Mouse (Mus musculus) gastrocnemius, adult 18-20 months (tissue): ENCODE measurements around the gene Cela3a. TPM values are rescaled to one million over a fixed set of nuclear protein-coding genes. Genes with fewer than 3 reads are reported as not detected.
"Not testable (repeated sequence)": the region's sequence is repeated elsewhere in the genome, so short reads cannot be mapped to it uniquely, and the experiment has no call there.

Source experiments
- DNase-seq: peaks from one replicate; pipeline ENCODE4 v3.0.0; 2021; ENCODE audit warnings: low spot score
- long read RNA-seq, 2 experiments: library from polyadenylated mRNA; stranded (forward); transcript quantifications; one replicate each; pipeline ENCODE4 v2.0.0; 2021
- total RNA-seq, 2 experiments: library from RNA; stranded (reverse); gene quantifications; 2 replicates each; pipeline ENCODE4 v1.2.3; 2021

The Cela3a gene
- total RNA-seq = not detected
- long read RNA-seq, experiment 1 = 0 reads
- long read RNA-seq, experiment 2 = 0 reads

DNA sequence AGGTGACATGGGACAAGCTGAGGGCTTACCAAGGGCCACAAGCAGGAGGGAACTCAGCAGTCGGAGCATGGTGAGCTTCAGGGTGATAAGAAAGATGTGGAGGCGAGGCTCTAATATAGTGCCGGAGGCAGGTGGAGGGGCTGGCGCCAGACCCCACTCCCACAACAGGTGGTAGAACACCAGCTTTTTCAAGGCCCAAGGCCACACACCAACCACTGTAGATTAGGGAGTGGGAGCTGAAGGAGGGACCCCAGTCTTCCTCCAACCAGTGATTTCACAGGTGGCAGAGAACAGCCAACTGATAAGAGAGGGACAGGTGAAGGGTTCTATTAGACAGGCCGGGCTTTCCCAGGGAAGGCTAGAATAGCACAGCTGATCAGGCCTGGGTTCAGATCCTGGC lies at the start of gene Cela3a:
TSS of gene Cela3a (minus strand) at position 101 of the 400 bp plus-strand sequence.
- DNase-seq = no peak

- DNase-seq = no peak
Observed at GRCm38 (mm10) chr4:137458861-137459260, 49.3 kb upstream of the Cela3a start.

GRCm38 (mm10) chr4:137458310-137458709 lies 48.7 kb upstream of the Cela3a start:
- DNase-seq = no peak

DNA sequence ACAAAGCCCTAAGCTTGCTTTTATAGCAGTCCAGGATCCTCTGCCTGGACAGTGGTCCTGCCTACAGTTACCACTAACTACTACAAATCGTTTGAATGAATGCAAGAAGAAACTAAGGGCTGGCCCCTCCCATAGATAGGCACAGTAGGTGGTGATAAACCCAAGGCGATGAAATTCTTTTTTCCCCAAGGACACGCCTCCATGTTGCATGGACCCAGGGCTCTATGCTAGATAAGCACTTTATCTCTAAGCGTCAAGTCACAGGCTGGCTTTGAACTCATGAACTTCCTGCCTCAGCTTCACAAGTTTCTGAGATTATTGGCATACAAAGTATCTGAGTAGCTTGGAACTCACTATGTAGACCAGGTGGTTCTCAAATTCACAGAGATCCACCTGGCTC lies 47.7 kb upstream of the Cela3a start:
- DNase-seq = no peak

GRCm38 (mm10) chr4:137456581-137456980 lies 47.0 kb upstream of the Cela3a start:
- peak; percentile 70 for DNase-seq

DNA sequence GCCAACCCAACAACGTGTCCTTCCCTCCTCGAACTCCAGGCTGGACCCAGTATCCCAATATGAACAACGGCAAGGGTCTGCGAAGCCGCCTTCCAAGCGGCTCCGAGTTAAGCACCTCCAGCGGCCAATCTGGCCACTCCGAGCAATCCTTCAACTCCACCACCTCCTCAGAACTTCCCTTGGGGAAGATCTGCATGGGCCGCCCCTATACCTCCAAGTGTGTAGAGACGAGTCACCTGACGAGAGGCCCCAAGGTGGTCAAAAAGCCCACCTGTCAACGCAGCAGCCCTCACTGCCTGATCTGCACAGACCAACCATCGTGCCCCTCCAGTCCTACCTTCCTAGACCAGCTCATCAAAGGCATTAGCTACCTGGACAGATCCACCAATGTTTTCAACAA lies 45.0 kb upstream of the Cela3a start:
- no peak for DNase-seq

DNA sequence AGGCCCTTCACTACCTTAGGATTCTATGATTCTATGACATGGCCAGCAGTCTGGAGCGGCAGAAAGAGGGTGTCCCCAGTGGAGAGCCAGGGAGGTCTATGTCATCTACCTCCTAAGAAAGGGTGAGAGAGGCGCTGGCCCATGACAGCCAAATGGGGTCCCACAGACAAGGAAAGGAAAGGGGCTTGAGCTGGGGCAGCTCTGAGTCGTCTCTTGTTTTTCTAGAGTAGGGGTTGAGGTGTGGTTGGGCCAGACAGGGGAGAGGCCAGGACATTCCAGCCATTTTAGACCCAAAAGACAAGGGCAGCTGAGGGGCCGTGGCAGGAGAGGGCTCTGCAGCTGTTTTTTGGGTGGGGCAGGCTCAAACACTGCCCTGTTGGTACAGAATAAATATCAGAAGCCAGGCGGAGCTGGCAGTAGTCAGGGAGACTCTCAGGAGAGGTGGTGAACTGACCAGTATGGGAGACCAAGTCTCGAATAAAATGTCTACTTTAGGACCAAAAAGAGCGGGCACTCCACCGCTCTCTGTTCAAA lies 43.7 kb upstream of the Cela3a start, which contains the start of gene 1700013G24Rik:
TSS of gene 1700013G24Rik (plus strand) at position 51 of the 534 bp plus-strand sequence.
- no peak for DNase-seq

DNA sequence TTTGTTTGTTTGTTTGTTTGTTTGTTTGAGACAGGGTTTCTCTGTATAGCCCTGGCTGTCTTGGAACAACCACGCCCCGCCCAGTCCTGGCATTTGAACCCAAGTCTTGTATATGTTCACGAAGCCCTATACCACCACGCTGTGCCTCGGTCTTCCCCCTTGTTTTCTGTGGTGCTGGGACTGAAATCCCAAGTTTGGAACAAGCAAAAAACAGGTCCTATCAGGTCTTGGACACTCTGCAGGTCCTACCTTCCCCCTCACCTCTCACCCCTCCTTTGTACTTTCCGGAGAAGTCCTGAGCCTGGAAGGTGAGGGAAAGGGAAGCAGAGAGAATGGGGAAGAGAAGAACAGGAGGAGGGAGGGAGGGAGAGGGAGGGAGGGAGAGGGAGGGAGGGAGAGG lies 42.6 kb upstream of the Cela3a start:
- DNase-seq = no peak

DNA sequence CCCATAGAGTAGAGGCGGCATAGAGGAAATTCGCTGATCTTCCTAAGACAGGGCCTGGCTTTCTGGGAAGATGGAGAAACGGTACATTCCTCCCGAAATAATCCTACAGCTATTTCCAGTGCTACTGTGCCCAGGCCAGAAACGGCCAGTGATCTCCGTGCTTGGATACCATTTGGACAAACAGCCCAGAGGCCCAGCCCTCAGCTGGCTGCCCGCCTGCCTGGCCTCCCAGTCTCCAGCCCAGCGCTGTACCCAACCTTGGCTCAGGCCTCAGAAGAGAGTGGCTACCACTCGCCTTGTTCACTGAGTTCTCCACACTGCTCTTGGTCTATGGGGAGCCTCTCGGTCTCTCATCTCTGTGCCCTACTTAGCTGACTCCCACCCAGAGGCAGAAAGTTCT lies 40.1 kb upstream of the Cela3a start:
- peak; percentile 56 for DNase-seq

- DNase-seq = no peak
Observed at GRCm38 (mm10) chr4:137449132-137449531, 39.5 kb upstream of the Cela3a start.

DNA sequence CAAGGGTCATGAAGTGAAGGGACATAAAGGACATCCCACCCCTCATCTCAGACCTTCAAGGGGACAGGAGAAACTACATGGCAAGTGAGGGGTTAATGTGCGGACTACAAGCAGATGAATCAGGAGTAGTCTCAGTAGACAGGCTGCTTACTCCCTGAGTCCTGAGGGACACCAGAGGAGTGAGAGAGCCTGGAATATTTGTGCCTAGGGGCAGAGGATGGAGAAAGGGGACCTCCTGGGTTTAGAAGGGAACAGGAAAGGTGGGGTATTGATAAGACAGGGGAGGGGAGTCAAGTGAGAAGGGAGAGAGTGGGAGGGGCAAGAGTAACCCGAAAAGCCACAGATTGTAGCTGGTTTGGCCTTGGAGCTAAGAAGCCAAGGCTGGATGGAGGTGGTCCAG lies 39.0 kb upstream of the Cela3a start:
- no peak for DNase-seq

- no peak for DNase-seq
Observed at GRCm38 (mm10) chr4:137448197-137448596, 38.6 kb upstream of the Cela3a start.

DNA sequence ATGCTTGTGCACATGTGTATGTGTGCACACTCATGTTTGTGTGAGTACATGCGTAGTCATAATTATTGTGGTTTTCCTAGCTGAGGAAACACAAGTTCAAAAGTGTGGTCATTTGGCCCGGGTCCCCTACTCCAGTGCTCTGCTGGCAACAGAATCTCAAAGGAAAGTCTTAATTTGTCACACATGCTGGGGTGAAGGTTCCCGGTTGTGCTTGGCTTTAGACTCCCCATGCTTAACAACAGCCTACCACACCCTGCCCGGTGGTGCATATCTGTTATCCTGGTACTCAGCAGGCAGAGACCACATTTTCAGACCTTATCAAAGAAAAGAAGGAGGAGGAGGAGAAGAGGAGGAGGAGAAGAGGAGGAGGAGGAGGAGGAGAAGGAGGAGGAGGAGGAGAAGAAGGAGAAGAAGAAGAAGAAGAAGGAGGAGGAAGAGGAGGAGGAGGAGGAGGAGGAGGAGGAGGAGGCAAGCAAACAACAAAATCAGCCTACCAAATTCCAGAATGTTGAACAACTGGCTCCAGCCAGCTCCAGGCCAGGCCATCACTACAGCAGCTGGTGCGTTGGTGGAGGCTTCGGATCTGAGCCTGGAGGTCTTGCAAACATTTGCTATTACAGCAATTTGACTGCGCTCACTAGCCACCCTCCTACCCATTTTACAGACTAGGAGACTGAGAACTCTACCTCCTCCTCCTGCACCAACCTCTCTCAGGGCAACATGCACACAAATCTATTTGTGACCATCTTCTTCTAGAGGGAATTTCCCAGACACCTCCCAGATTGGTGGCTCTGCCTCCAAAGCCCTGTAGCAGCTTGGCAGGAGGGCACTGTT lies 38.0 kb upstream of the Cela3a start:
- DNase-seq = peak; percentile 39

- no peak for DNase-seq
Observed at GRCm38 (mm10) chr4:137445881-137446280, 36.3 kb upstream of the Cela3a start.

- peak; percentile 80 for DNase-seq
Observed at GRCm38 (mm10) chr4:137443625-137444024, 34.0 kb upstream of the Cela3a start.

GRCm38 (mm10) chr4:137441332-137441731 lies 31.7 kb upstream of the Cela3a start:
- no peak for DNase-seq

GRCm38 (mm10) chr4:137438842-137439241 lies 29.3 kb upstream of the Cela3a start:
- DNase-seq = no peak

- DNase-seq = peak; percentile 36
Observed at GRCm38 (mm10) chr4:137436979-137437669, 27.5 kb upstream of the Cela3a start.

- not testable (repeated sequence) for DNase-seq
Observed at GRCm38 (mm10) chr4:137432700-137433550, 23.3 kb upstream of the Cela3a start.

GRCm38 (mm10) chr4:137430502-137430901 lies 20.9 kb upstream of the Cela3a start, which contains the start of gene Cela3b:
Cela3b (minus strand) TSS chr4:137430540.
- no peak for DNase-seq
